Mouse (Mus musculus) cerebellum, adult 2 months (tissue): ENCODE results near the gene Cpn2.

ENCODE experiments used
- CTCF ChIP-seq: fragments of 200-500 bp; IDR thresholded peaks from 2 replicates; pipeline ENCODE4 v1.5.1; 2011; ENCODE audit warnings: low read depth, mild to moderate bottlenecking, control low read depth, low read length, moderate library complexity, borderline replicate concordance; ENCODE audit not compliant: insufficient read depth
- POLR2A ChIP-seq: fragments of 200-500 bp; IDR thresholded peaks from 2 replicates; pipeline ENCODE4 v1.6.1; 2011; ENCODE audit warnings: low read length, control low read depth, borderline replicate concordance; ENCODE audit not compliant: insufficient read depth

- no peak for TF ChIP-seq POLR2A
- no peak for TF ChIP-seq CTCF
These were observed 9.6 kb downstream of the Cpn2 start for GRCm38 (mm10) chr16:30257718-30258117.
